Mouse (Mus musculus): ENCODE results near the gene Ibsp.

DNA sequence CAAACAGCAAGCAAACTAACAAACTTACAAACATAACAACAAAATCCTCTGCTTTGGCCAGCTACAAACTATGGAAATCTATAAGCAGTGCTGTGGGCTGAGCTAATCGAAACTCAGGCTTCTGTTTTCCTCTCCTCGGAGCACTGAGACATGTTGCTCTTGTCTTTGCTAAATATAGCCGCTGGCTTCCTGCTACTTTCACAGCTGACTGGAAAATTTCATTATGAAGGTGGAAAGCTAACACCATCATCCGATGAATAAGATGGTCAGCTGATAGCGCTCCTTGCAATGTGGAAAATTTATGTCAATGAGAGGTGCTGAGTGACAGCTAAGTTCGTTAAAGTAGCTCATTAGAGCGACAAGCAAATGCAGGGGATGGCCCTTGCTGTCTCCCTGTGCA, 59.6 kb downstream of the Ibsp start:
- TF ChIP-seq CTCF (IDR thresholded peaks at IDR 0.05; ENCODE audit: low read depth) (no peak), EP300 (IDR thresholded peaks at IDR 0.05; ENCODE audit: low read depth) (no peak)

All from liver, postnatal 0 days (tissue).